ENCODE assay signal across 13 mouse cellular contexts in genomic region chr5:51466036-51466435, GRCm38 (mm10).
"Had no signal": no experiment of that assay in that cellular context is flagged by ENCODE, and none has a peak within 500 bp of the region (broad histone marks: within the 10 kb centered on the region; RNA-seq: fewer than 3 reads in every experiment).

No protein-coding gene starts in this region.

- DNase-seq: kidney, adult 9 months; kidney, postnatal 10 days; lung, adult 2 months; lung, postnatal 14 days; right cerebral cortex, postnatal 4 days; spleen, adult 18-20 months; thymus, adult 2 months; thymus, postnatal 25 days had no signal

- H3K9ac ChIP-seq: liver, embryonic 15.5 days; midbrain, embryonic 13.5 days; neural tube, embryonic 12.5 days had no signal

- H3K27me3 ChIP-seq: liver, embryonic 15.5 days; midbrain, embryonic 13.5 days; neural tube, embryonic 12.5 days had no signal

- ATAC-seq: midbrain, embryonic 13.5 days had no signal

- H3K27ac ChIP-seq: limb, embryonic 10.5 days; liver, embryonic 15.5 days; midbrain, embryonic 13.5 days; neural tube, embryonic 12.5 days had no signal

- H3K4me3 ChIP-seq: limb, embryonic 10.5 days; liver, embryonic 15.5 days; midbrain, embryonic 13.5 days; neural tube, embryonic 12.5 days had no signal

- H3K4me2 ChIP-seq: liver, embryonic 11.5 days; liver, embryonic 15.5 days; midbrain, embryonic 13.5 days; neural tube, embryonic 12.5 days had no signal

- H3K36me3 ChIP-seq: limb, embryonic 10.5 days; liver, embryonic 15.5 days; midbrain, embryonic 13.5 days; neural tube, embryonic 12.5 days had no signal

- H3K4me1 ChIP-seq: limb, embryonic 10.5 days; liver, embryonic 15.5 days; midbrain, embryonic 13.5 days; neural tube, embryonic 12.5 days had no signal

- H3K9me3 ChIP-seq: limb, embryonic 10.5 days; liver, embryonic 15.5 days; midbrain, embryonic 13.5 days; neural tube, embryonic 12.5 days had no signal
